Mouse (Mus musculus): Measurements from ENCODE around the gene Zfyve28.
A peak's percentile ranks its signal among the peaks of the same experiment; 100 is the strongest.

Zfyve28 gene

GRCm38 (mm10) chr5:34250090-34250489 lies 38.2 kb downstream of the Zfyve28 start:
- DNase-seq (ENCODE audit: low read depth): no peak

- no peak for DNase-seq (ENCODE audit: low read depth)
Measured at GRCm38 (mm10) chr5:34249132-34249531, 39.1 kb downstream of the Zfyve28 start.

GRCm38 (mm10) chr5:34246443-34246842 lies 41.8 kb downstream of the Zfyve28 start:
- no peak for DNase-seq (ENCODE audit: low read depth)

DNA sequence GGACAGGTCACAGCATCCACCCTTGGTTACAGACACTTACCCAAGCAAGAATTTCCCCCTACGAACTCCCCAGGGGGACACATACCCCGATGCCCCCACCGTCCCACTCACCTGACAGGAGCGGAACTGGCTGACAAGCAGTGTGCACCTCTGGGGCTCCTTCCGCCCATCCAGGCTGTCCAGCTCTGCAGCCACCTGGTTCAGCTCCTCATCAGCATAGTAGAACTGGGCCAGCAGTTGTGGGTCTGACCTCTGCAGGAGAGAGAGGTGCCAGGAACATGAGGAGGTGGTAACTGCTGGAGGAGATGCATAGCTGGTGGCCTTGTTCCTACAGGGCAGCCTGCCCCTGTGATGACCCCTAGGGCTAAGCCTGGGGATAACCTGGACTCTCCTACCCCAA lies 45.2 kb downstream of the Zfyve28 start:
- DNase-seq (ENCODE audit: low read depth): no peak

GRCm38 (mm10) chr5:34242224-34242963 lies 45.9 kb downstream of the Zfyve28 start:
- no peak for DNase-seq (ENCODE audit: low read depth)

DNA sequence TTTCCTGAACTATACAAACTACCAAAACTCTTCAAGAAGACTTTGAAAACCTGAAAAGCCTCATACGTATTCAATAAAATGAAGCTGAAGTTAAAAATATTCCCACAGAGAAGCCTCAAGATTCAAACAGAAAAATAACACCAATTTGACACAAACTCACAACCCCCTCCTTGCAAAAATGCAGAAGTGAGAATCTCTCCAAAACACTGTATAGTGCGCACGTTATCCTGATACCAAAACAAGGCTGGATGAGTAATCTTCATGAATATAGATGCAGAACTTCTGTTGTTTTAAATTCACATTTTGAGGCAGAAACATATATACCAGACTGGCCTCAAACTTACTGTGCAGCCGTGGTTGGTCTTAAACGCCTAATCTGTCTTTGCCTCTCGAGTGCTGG lies 49.8 kb downstream of the Zfyve28 start:
- DNase-seq (ENCODE audit: low read depth): no peak

DNA sequence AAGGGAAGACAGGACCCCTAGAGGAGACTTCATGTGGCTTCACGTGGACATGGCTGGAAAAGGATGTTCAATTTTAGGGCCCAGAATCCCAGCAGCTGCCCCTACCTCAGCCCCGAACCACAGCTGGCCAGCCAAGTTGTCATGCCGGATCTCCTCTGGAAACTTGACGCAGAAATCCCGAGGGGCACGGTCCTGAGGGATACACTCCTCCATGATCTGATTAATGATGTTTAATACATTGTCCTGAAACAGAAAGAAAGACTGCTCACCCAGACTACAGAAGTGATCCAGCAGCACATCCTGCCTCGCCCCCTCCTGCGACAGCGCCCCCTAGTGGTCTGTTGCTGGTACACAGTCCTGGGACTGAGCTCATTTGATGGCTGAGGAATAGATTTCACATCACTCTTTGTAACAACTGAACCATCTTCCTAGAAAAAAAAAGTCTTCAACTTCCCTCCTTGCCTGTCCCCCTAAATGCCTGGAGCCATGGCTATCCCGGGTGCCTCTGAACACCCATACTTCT lies 52.3 kb downstream of the Zfyve28 start:
- peak; percentile 41 for DNase-seq (ENCODE audit: low read depth)

- DNase-seq (ENCODE audit: low read depth): no peak
Measured at GRCm38 (mm10) chr5:34235056-34235455, 53.2 kb downstream of the Zfyve28 start.

DNA sequence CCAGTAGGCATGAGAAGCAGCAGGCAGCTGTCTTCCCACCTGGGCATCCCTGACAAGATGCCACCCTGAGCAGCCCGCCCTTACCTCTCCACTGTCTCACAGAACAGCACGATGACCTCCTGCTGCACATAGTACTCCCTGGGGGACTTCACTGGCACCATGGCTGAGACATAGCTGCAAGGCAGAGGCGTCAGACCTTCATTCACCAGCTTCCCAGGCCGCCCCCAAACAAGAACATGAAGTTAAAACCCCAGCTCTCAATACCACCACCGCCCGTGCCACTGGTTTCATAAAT lies 55.1 kb downstream of the Zfyve28 start:
- DNase-seq (ENCODE audit: low read depth): no peak

- no peak for DNase-seq (ENCODE audit: low read depth)
Measured at GRCm38 (mm10) chr5:34232481-34233220, 55.6 kb downstream of the Zfyve28 start.

DNA sequence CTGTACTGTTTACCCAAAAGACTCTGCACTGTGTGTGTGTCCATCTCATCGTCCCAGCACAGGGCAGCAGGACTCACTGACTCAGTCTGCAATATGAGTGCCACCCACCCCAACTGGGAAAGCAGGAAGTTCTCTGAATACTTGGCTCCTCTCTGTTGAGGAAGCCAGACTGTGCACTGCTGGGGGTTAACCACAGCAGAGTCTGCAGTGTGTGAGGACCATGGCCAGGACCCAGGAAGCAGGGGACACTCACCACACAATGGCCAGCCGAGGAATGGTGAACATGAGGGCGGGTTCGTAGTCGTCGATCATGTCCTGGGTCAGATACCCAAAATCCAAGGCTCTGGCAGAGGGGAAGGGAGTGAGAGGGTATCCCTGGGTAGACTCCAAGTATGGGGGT lies 56.3 kb downstream of the Zfyve28 start:
- no peak for DNase-seq (ENCODE audit: low read depth)

DNA sequence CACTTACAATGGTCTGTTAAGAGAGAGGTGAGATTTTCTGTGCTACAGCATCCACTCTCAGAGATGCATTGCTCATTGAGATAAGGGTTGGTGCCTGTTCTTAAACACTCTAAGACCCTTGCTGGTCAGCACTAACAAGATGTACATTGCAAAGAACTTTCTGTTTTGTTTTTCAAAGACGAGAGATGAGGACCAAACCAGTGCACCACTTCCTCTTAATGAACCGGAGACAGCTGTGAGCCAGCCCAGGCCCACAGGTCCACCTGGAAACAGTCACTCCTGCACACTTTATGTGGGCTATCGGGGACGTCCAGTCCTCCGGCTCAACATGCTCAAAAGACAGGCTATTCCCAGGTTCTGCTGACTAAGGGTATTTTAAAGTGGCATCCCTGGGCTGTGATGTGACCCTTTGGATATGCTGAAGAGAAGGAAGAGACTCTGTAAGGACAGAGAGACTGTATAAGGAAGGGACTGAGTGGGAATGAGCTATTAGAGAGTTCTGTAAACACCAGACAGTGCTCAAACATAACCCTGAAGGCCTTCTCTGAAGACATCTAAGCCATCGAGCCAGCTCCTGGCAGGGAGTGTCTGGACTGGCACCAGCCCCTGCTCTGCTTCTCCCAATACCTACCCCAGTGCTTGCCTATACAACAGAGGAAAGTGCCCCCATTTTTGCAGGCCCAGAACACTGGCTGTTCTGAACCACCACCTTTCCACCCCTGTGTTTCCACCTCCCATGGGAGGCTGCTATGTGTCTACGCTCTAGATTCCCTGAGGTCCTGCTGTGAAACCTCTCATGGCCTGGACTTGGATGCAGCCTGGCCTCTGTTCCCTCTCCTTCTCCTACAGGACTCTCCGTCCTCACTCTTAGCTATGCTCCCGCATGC lies 57.4 kb downstream of the Zfyve28 start:
- DNase-seq (ENCODE audit: low read depth): no peak

DNA sequence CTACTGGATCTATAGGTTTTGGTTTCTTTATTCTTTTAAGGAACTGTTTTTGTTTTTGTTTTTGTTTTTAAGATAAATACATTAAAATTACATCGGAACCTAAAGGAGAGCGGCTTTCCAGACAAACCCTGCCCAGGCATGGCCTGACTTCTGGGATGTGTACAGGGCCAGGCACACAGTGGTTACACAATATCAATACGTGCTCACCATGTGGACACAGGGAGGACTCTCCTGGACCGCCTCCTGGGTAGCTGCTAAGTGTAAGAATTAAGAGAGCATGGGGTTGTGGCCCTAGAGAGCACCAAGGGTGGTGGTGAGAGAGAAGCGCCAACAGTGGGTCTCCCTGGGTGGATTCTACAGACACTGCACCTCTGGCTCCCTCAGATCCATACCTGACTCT lies 58.7 kb downstream of the Zfyve28 start:
- DNase-seq (ENCODE audit: low read depth): no peak

DNA sequence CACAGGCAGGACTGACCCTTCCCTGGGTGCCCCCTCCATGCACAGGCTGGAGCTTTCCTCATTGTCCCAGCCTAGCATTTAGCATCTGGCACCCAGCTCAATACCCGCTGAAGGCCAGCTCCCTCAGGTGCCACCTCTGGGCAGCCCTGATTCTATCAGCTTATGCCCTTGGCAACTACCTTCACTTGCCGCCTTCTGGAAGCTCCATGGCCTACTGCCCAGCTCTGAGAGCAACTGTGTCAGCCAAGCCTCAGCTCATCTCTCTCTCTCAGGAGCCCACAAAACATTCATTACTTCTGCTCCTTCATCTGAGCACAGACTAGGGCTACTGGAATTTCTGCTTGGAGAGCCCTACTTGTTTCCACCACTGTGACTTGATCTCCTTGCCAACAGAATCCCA lies 62.7 kb downstream of the Zfyve28 start:
- DNase-seq (ENCODE audit: low read depth): no peak

- no peak for DNase-seq (ENCODE audit: low read depth)
Measured at GRCm38 (mm10) chr5:34224515-34224914, 63.7 kb downstream of the Zfyve28 start.

DNA sequence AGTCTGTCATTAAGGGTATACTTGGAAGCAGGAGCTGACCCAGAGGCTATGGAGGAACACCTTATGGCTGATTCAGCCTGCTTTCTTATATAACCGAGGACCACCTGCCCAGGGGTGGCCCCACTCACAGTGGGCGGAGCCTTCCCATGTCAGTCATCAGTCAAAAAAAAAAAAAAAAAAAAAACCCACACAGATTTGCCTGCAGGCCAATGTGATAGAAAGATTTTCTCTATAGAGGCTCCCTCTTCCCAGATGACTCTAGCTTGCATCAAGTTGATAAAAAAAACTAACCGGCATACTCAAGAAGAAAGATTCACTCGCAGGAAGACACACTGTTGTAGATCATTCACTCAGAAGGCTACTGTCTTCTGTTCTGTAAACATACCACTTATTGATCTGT lies 68.2 kb downstream of the Zfyve28 start:
- no peak for DNase-seq (ENCODE audit: low read depth)

DNA sequence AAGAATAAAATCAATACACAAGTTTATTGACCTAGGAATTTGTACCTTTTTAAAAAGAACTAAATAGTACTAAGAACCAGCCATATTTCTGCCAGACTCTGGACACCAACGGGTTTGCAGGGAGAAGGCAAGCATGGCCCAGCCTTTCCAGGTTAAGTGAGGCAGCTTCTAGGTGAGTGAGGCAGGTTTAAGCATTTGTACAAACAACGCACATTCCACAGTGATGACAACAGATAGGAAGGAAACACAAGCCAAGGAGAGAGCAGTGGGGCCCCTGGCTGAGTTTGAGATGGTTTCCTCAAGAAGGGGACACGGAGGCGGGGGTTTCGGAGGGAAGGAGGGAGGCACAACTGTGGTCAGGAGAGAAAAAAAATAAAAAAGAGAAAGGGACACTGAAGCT lies 69.6 kb downstream of the Zfyve28 start:
- no peak for DNase-seq (ENCODE audit: low read depth)

- no peak for DNase-seq (ENCODE audit: low read depth)
Measured at GRCm38 (mm10) chr5:34217756-34218155, 70.5 kb downstream of the Zfyve28 start.

- DNase-seq (ENCODE audit: low read depth): no peak
Measured at GRCm38 (mm10) chr5:34216025-34216424, 72.2 kb downstream of the Zfyve28 start.

GRCm38 (mm10) chr5:34213659-34214058 lies 74.6 kb downstream of the Zfyve28 start:
- DNase-seq (ENCODE audit: low read depth): no peak

- peak; percentile 56 for DNase-seq (ENCODE audit: low read depth)
Measured at GRCm38 (mm10) chr5:34210279-34210678, 78.0 kb downstream of the Zfyve28 start.

DNA sequence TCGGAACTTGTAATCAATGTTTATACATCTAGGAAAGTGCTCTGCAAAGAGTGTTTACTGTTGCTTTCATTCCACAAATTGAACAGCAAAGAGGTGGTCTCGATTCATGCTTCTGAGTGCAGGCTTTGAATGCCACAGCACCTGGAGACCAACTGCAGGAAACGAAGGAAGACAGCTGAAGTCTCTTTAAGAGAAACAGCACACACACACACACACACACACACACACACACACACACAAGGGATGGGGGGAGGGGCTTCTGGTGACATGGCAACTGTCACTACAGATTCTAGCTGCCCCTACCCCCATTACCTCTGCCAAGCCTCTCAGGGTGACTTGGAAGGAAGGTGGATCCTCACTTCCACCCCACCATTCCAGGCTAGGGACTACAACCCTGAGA lies 80.7 kb downstream of the Zfyve28 start:
- no peak for DNase-seq (ENCODE audit: low read depth)

DNA sequence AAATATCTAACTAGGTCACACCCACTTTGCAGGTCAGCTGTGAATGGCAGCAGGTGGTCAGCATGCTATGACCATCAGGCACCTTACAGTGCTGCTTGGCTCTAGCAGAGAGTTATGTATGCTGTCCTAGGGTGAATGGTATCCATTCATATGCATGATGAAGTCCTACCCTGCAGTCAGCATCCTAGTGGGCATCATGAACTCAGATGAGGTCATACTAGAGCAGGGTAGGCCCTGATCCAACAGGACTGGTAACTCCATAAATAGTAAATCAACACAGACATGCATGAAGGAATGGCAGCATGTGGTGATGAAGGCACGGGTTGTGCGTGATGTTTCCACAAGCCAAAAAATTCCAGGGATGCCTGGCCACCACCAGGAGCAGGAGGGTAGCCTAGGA lies 82.5 kb downstream of the Zfyve28 start:
- no peak for DNase-seq (ENCODE audit: low read depth)

Measured in c-Kit-positive CD71-negative TER-119-negative erythroid progenitor cells, embryonic 14.5 days (primary cell).